Mouse (Mus musculus) lung, adult 2 months (tissue): ENCODE measurements around the gene Nanp.

ENCODE experiments used
- CTCF ChIP-seq: fragments of 200-500 bp; IDR thresholded peaks from 2 replicates; pipeline ENCODE4 v1.5.1; 2011; ENCODE audit warnings: mild to moderate bottlenecking, low read length, control low read depth; ENCODE audit not compliant: insufficient read depth
- POLR2A ChIP-seq: fragments of 200-500 bp; IDR thresholded peaks from 2 replicates; pipeline ENCODE4 v1.6.1; 2011; ENCODE audit warnings: low read depth, mild to moderate bottlenecking, control low read depth, low read length, borderline replicate concordance; ENCODE audit errors: extremely low read depth

GRCm38 (mm10) chr2:150991050-150991449 lies 48.1 kb downstream of the Nanp start:
- TF ChIP-seq CTCF (no peak), POLR2A (no peak)
